Mouse (Mus musculus) ES-E14 (cell line): ENCODE results near the gene Acss1.

Experiments used
- CHD2 ChIP-seq: IDR thresholded peaks from 2 replicates; pipeline ENCODE4 v1.6.1; 2014; ENCODE audit warnings: mild to moderate bottlenecking, low read depth, low read length, inconsistent platforms
- MAFK ChIP-seq: IDR thresholded peaks from 2 replicates; pipeline ENCODE4 v1.6.1; 2014; ENCODE audit warnings: mild to moderate bottlenecking, low read depth, low read length, inconsistent platforms; ENCODE audit not compliant: insufficient read depth
- ZC3H11A ChIP-seq: IDR thresholded peaks from 2 replicates; pipeline ENCODE4 v1.6.1; 2012; ENCODE audit warnings: low read depth, mild to moderate bottlenecking, inconsistent platforms, low read length, borderline replicate concordance
- ZNF384 ChIP-seq: IDR thresholded peaks from 2 replicates; pipeline ENCODE4 v1.6.1; 2012; ENCODE audit warnings: low read depth, low read length, inconsistent platforms

GRCm38 (mm10) chr2:150635877-150636446 lies 32.3 kb downstream of the Acss1 start:
- TF ChIP-seq ZNF384 (no peak), MAFK (no peak), ZC3H11A (no peak), CHD2 (no peak)
